Mouse (Mus musculus) embryo, embryonic 10 days (tissue): ENCODE measurements around the gene Mdk.
A peak's percentile ranks its signal among the peaks of the same experiment; 100 is the strongest.

ENCODE experiments used
- DNase-seq: peaks from one replicate; pipeline ENCODE4 v3.0.0-alpha.2; 2015; ENCODE audit warnings: low spot score

Mdk gene

GRCm38 (mm10) chr2:91932160-91932711 lies at the start of gene Mdk:
Gene Mdk (minus strand): TSS chr2:91932297.
- DNase-seq: peak; percentile 92

- peak; percentile 68 for DNase-seq
Measured at GRCm38 (mm10) chr2:91980830-91981229, 48.7 kb upstream of the Mdk start.

GRCm38 (mm10) chr2:91980245-91980644 lies 48.1 kb upstream of the Mdk start:
- no peak for DNase-seq

GRCm38 (mm10) chr2:91978547-91978946 lies 46.5 kb upstream of the Mdk start:
- no peak for DNase-seq

GRCm38 (mm10) chr2:91977960-91978359 lies 45.9 kb upstream of the Mdk start:
- no peak for DNase-seq

- DNase-seq: no peak
Measured at GRCm38 (mm10) chr2:91975581-91976541, 43.8 kb upstream of the Mdk start, which contains the start of gene Dgkz. Gene Dgkz (minus strand): TSS chr2:91975864.

GRCm38 (mm10) chr2:91973416-91974135 lies 41.5 kb upstream of the Mdk start:
- no peak for DNase-seq

GRCm38 (mm10) chr2:91972121-91972566 lies 40.0 kb upstream of the Mdk start:
- DNase-seq: peak; percentile 44

- no peak for DNase-seq
Measured at GRCm38 (mm10) chr2:91971231-91972097, 39.4 kb upstream of the Mdk start.

- DNase-seq: peak; percentile 47
Measured at GRCm38 (mm10) chr2:91967962-91968361, 35.9 kb upstream of the Mdk start.

GRCm38 (mm10) chr2:91966367-91966766 lies 34.3 kb upstream of the Mdk start:
- no peak for DNase-seq

GRCm38 (mm10) chr2:91965417-91965816 lies 33.3 kb upstream of the Mdk start:
- peak; percentile 45 for DNase-seq

GRCm38 (mm10) chr2:91964610-91965204 lies 32.6 kb upstream of the Mdk start:
- no peak for DNase-seq

GRCm38 (mm10) chr2:91963443-91963932 lies 31.4 kb upstream of the Mdk start:
- peak; percentile 93 for DNase-seq

- no peak for DNase-seq
Measured at GRCm38 (mm10) chr2:91962864-91963401, 30.8 kb upstream of the Mdk start.

- no peak for DNase-seq
Measured at GRCm38 (mm10) chr2:91961901-91962761, 30.0 kb upstream of the Mdk start.

GRCm38 (mm10) chr2:91960459-91960858 lies 28.4 kb upstream of the Mdk start:
- DNase-seq: no peak

- no peak for DNase-seq
Measured at GRCm38 (mm10) chr2:91959544-91960410, 27.7 kb upstream of the Mdk start.
